Mouse (Mus musculus) monocyte, adult 5-6 weeks (primary cell): Measurements from ENCODE around the gene Klhdc1. TPM values are rescaled to one million over a fixed set of nuclear protein-coding genes. Genes with fewer than 3 reads are reported as not detected.

ENCODE experiments used
- ATAC-seq: fragments of 153-309, 156-312 bp; replicated peaks from 2 replicates; pipeline ENCODE4 v1.8.0; 2017; ENCODE audit warnings: mild to moderate bottlenecking; ENCODE audit not compliant: low TSS enrichment, insufficient number of reproducible peaks, severe bottlenecking, poor library complexity, low FRiP score
- total RNA-seq: library from RNA; stranded (forward); fragments of 200-1000, 200-491, 200-594 nt; gene quantifications from 3 replicates; pipeline ENCODE4 v1.2.3, GENCODE M21; 2017

Klhdc1 gene
- total RNA-seq, 1 experiment from 2014 or later: 6.5 TPM

- no peak for ATAC-seq
Observed at GRCm38 (mm10) chr12:69288699-69289098, 47.7 kb downstream of the Klhdc1 start.

DNA sequence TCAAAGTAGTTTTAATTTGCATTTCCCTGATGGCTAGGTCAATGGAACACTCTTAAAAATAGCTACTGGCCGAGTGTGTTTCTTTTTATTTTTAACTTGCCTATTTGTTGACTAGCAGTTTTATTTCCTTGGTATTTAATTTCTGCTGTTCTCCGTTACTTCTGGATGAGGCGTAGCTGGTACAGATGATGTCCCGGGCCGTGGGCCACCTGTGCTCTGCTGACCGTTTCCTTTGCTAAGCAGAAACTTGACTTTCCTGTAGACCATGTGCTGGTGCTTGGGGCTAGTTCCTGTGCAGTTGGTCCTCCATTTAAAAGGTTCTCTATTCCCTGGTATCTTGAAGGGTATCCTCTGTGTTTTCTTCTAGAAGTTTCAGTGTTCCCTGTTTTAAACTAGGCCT, 51.4 kb downstream of the Klhdc1 start:
- ATAC-seq: no peak

DNA sequence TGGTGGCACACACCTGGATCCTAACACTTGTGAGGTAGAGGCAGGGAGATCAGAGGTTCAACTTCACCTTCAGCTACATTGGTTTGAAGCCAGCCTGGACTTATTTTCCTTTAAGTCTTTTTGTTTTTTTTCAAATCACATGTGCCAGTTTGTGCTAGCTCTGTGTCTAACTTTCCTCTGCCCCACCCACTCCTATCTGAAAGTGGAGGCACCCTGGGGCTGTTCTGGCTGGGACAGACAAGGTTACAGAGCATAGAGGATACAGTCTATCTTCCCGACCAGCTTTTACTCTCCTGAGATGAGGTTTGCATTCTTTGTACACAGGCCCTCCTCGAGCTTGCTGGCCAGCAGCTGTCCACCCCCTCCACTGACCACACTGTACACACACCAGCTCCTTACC, 52.8 kb downstream of the Klhdc1 start:
- ATAC-seq: no peak

GRCm38 (mm10) chr12:69294936-69295335, 54.0 kb downstream of the Klhdc1 start:
- no peak for ATAC-seq

- no peak for ATAC-seq
Observed at GRCm38 (mm10) chr12:69295651-69296050, 54.7 kb downstream of the Klhdc1 start.

DNA sequence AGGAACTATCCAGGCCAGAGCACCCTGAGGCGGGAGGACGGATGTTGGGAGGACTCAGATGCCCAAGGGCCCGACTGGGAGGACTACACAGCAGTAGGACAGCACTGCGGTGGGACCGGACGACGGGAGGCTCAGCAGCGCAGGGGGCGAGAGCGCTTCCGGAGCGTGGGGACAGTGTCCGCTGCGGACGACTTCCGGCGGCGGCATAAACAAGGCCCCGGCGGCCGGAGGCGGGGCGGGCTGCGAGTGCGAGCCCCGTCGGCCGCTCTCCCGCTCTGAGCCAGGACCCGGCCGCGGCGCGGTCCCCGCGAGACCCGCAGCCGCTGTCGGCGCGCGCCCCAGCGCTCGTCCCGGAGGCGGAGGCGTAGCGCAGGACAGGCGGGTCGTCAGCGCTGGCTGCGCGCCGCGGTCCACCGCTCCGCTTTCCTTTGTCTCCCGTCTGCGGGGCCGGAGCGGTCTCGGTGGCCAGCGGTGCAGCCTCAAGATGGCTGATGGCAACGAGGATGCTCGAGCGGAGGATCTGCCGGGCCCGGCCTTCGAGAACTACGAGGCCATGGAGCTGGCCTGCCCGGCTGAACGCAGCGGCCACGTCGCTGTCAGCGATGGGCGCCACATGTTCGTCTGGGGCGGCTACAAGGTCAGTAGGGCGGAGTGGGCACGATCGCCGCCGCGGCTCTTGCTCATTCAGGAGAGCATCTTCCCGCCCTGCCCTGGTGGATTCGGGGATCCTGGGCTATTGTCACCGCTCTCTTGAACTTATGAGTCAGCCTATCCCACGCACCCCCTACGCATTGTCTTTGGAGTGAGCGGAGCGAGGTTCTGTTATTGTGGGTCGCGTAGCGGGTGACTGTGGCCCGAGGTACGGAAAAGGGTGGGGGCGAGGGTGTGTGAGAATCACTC, 55.8 kb downstream of the Klhdc1 start, which contains the start of gene Klhdc2:
TSS of gene Klhdc2 (plus strand) at position 171 of the 900 bp plus-strand sequence.
- peak; percentile 72 for ATAC-seq

GRCm38 (mm10) chr12:69297411-69298150, 56.6 kb downstream of the Klhdc1 start:
- ATAC-seq: no peak

DNA sequence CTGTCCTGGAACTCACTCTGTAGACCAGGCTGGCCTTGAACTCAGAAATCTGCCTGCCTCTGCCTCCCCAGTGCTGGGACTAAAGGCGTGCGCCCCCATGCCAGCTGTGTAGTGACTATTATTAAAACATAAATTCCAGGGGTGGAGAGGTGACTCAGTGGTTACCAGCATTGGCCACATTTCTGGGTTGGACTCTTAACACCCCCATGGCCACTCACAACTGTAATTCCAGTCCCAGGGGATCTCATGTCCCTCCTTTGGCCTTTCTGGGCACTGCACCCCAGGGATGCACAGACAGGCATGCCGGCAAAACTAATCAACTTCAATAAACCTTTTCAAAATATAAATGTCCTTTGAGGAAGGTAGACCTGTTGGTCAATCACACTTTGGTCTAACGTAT, 57.3 kb downstream of the Klhdc1 start:
- no peak for ATAC-seq

DNA sequence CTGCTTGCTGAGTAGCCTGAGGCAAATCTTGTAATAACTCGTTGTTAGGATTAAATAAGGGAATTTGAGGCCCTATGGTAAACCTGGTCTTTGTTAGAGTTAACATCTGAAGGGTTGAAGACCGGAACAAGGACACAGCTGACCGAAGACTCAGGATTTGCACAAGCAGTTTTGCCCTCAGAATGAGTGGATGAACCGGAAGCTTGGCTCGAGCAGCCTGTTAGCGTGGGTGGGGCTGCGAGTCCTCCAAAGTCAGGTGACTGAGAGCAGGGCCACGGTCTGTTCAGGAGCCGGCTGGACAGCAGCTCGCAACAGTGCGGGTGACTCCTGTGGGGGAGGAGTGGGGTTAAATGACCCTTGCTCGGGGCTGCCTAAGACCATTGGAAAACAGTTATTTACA, 58.3 kb downstream of the Klhdc1 start:
- ATAC-seq: no peak

GRCm38 (mm10) chr12:69299831-69300230, 58.9 kb downstream of the Klhdc1 start:
- ATAC-seq: no peak

- ATAC-seq: no peak
Observed at GRCm38 (mm10) chr12:69300391-69300790, 59.4 kb downstream of the Klhdc1 start.

- ATAC-seq: no peak
Observed at GRCm38 (mm10) chr12:69302171-69302570, 61.2 kb downstream of the Klhdc1 start.

GRCm38 (mm10) chr12:69304051-69304450, 63.1 kb downstream of the Klhdc1 start:
- ATAC-seq: no peak

GRCm38 (mm10) chr12:69306333-69306732, 65.4 kb downstream of the Klhdc1 start:
- no peak for ATAC-seq

- no peak for ATAC-seq
Observed at GRCm38 (mm10) chr12:69309659-69310058, 68.7 kb downstream of the Klhdc1 start.

DNA sequence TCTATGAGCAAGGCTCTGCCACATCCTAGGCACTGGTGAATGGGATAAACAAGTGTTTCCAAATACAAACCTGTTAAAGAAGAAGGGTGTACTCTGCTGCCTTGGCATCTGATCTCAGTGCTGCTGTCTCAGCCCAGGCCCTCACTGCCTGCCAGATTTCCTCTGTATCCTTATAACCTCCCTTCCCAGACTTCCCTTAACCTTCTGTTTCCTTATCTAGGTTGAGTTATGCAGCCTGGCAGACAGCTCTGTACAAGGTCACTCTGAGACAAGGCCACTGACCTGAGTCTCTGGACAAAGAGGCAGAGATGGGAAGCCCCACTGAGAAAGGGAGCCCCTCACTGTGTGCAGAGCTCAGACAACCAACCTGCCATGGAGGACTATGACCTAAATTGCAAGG, 77.5 kb downstream of the Klhdc1 start:
- ATAC-seq: no peak

DNA sequence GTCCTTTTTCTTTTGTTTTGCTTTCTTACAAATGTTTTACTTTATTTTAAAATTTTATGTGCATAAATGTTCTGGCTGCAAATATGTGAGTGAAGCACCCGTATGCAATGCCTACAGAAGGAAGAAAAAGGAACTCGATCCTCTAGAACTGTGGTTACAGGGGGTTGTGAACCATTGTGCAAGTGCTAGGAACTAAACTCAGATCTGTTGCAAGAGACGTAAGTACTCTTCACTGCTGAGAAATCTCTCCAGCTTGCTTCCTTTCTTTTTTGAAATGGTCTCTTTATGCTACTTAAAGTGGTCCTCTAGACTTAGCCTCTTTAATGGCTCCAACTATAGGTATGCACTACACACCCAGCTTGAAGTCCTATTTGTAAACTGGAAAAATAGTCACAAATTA, 90.2 kb downstream of the Klhdc1 start:
- peak; percentile 88 for ATAC-seq

GRCm38 (mm10) chr12:69332147-69332546, 91.2 kb downstream of the Klhdc1 start:
- peak; percentile 64 for ATAC-seq

DNA sequence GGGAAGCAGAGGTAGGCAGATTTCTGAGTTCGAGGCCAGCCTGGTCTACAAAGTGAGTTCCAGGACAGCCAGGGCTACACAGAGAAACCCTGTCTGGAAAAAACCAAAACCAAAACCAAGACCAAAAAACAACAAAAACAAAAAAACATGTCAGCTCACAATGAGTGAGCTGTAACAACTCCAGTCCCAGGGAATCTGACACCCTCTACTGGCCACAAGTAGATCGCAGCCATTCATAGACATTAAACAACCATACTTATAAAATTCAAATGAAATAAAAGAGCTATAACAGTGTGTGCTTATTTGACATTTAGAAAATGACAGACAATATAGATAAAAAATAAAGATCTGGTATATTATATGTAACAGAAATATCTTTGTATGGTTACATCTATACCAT, 92.6 kb downstream of the Klhdc1 start:
- ATAC-seq: 0 out of 2 replicates have a peak, but pooled peaks have one; percentile 55
